Mouse (Mus musculus) bone marrow, adult 2 months (tissue): ENCODE results near the gene Rabep1. TPM values are rescaled to one million over a fixed set of nuclear protein-coding genes. Genes with fewer than 3 reads are reported as not detected.
"Not testable (repeated sequence)": the region's sequence is repeated elsewhere in the genome, so short reads cannot be mapped to it uniquely, and the experiment has no call there.

Experiments used
- H3K27ac ChIP-seq: fragments of 200-500 bp; 2 replicates; pipeline ENCODE4 v1.5.1; 2012; ENCODE audit warnings: low read depth, mild to moderate bottlenecking, control low read depth, inconsistent platforms, low read length; ENCODE audit not compliant: control insufficient read depth, poor library complexity, insufficient read depth
- H3K4me1 ChIP-seq: fragments of 200-500 bp; 2 replicates; pipeline ENCODE4 v1.6.1; 2011; ENCODE audit warnings: low read length; ENCODE audit not compliant: control insufficient read depth, insufficient read depth
- H3K4me3 ChIP-seq: fragments of 200-500 bp; replicated peaks from 2 replicates; pipeline ENCODE3; 2011; ENCODE audit warnings: mild to moderate bottlenecking, low read depth, low read length, control low read depth; ENCODE audit not compliant: control insufficient read depth
- CTCF ChIP-seq: fragments of 200-500 bp; IDR thresholded peaks from 2 replicates; pipeline ENCODE4 v1.5.1; 2011; ENCODE audit warnings: low read length, control low read depth; ENCODE audit not compliant: control insufficient read depth, insufficient read depth
- POLR2A ChIP-seq: fragments of 200-500 bp; IDR thresholded peaks from 2 replicates; pipeline ENCODE4 v1.6.1; 2011; ENCODE audit warnings: low read depth, mild to moderate bottlenecking, control low read depth, low read length, borderline replicate concordance; ENCODE audit not compliant: control insufficient read depth
- WGBS: fragments of 180-500 bp; shearing (Covaris S2); methylation state at CpG from one replicate; pipeline ENCODE4 v1.1.7; 2018; 5-methylcytosine and 5-hydroxymethylcytosine counted together
- polyA plus RNA-seq: library from polyadenylated mRNA; stranded (reverse); fragments of >200 nt; gene quantifications from 2 replicates; pipeline ENCODE4 v1.2.4, GENCODE M21; 2011; ENCODE audit warnings: low replicate concordance; ENCODE audit not compliant: missing spikeins, insufficient read depth, insufficient read length

The Rabep1 gene
- polyA plus RNA-seq, 1 experiment: 28.8 TPM

- H3K4me3 ChIP-seq: no peak overlapping the region
- no peaks in the 10 kb centered on the region for H3K4me1 ChIP-seq
- no peak for TF ChIP-seq POLR2A
- TF ChIP-seq CTCF: no peak
- whole genome bisulfite sequencing: 63% methylated on average over 2 of the region's 2 CpGs
- H3K27ac ChIP-seq: no peak overlapping the region
Observed at GRCm38 (mm10) chr11:70890643-70891042, 46.1 kb downstream of the Rabep1 start.

- no peaks in the 10 kb centered on the region for H3K4me1 ChIP-seq
- no peak overlapping the region for H3K4me3 ChIP-seq
- TF ChIP-seq POLR2A: no peak
- TF ChIP-seq CTCF: no peak
- no peak overlapping the region for H3K27ac ChIP-seq
Observed at GRCm38 (mm10) chr11:70891616-70892015, 47.0 kb downstream of the Rabep1 start.

GRCm38 (mm10) chr11:70897680-70898079, 53.1 kb downstream of the Rabep1 start:
- H3K27ac ChIP-seq: no peak overlapping the region
- 13% methylated on average over 3 of the region's 3 CpGs for WGBS
- TF ChIP-seq POLR2A: no peak
- TF ChIP-seq CTCF: no peak
- no peaks in the 10 kb centered on the region for H3K4me1 ChIP-seq
- H3K4me3 ChIP-seq: no peak overlapping the region

GRCm38 (mm10) chr11:70898182-70898581, 53.6 kb downstream of the Rabep1 start:
- not testable (repeated sequence) for H3K4me1 ChIP-seq, H3K4me3 ChIP-seq, H3K27ac ChIP-seq
- WGBS: 82% methylated on average over 5 of the region's 5 CpGs

- WGBS: 33% methylated on average over 3 of the region's 3 CpGs
- no peaks in the 10 kb centered on the region for H3K4me1 ChIP-seq
- H3K4me3 ChIP-seq: no peak overlapping the region
- no peak overlapping the region for H3K27ac ChIP-seq
- TF ChIP-seq POLR2A: no peak
- TF ChIP-seq CTCF: no peak
Observed at GRCm38 (mm10) chr11:70906681-70907080, 62.1 kb downstream of the Rabep1 start.

DNA sequence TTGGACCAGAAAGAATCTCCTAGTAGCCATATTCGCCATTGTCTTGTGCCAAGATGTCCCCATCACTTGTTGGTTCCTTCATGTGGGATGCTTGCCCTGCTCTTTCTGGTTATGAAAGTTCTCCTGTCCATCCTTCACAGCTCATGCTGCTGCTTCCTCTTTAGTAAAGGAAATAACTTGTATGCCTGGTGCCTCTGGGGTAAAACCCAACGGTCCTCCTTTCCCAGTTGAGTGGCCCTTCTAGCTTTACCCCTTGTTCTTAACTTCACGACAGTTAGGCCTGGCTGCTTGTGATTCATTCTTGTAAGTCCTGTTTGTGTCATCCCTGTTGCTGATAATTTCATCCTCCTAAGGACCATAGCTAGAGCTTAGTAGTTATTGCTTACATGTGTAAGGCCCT, 66.7 kb downstream of the Rabep1 start:
- Histone ChIP-seq H3K27ac (no peak overlapping the region), H3K4me1 (no peaks in the 10 kb centered on the region), H3K4me3 (no peak overlapping the region)
- TF ChIP-seq POLR2A: no peak
- no peak for TF ChIP-seq CTCF
- 37% methylated on average over 3 of the region's 3 CpGs for WGBS

DNA sequence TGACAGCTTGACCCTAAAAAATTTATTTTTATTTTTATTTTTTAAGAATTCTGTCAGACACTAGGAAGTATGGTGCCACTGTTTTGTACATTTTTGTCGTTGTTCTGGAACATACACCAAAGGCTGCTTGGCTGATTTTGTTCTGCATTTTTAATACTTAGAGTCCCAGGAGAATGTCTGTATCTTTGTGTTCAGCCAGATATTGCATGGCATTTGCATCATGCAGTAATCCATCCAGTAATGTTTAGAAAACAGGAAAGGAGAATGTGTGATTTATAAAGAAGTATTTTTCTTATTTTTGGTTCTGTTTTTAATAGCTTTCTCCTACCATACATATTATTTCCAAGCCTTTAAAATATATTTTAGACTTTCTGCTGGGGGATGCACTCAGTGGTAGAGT, 67.3 kb downstream of the Rabep1 start:
- H3K4me1 ChIP-seq: no peaks in the 10 kb centered on the region
- H3K4me3 ChIP-seq: no peak overlapping the region
- WGBS: 78% methylated on average over 1 of the region's 1 CpGs
- no peak overlapping the region for H3K27ac ChIP-seq
- TF ChIP-seq CTCF (no peak), POLR2A (no peak)

DNA sequence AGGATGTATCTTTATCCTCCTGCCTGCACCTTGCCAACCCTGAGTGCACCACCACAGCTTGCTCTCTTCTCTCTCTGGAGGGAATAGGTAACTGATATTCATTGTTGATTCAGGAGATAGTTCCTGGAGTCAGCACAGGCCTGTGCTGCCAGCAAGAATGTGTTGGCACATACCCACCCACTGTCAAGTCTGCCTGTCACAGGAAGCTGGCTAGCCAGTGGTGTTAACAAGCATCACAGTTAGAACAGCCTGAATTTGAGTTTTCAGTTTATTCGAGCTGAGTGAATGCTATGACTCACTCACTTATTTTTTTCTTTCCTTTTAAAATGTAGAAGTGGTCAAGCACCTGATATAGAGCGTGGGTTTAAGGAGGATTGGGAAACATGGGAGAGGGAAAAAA, 73.3 kb downstream of the Rabep1 start:
- no peak for TF ChIP-seq POLR2A
- no peak for TF ChIP-seq CTCF
- WGBS: 29% methylated on average over 2 of the region's 2 CpGs
- Histone ChIP-seq H3K27ac (no peak overlapping the region), H3K4me3 (no peak overlapping the region), H3K4me1 (no peaks in the 10 kb centered on the region; the same call in 1 of the 2 replicates)

DNA sequence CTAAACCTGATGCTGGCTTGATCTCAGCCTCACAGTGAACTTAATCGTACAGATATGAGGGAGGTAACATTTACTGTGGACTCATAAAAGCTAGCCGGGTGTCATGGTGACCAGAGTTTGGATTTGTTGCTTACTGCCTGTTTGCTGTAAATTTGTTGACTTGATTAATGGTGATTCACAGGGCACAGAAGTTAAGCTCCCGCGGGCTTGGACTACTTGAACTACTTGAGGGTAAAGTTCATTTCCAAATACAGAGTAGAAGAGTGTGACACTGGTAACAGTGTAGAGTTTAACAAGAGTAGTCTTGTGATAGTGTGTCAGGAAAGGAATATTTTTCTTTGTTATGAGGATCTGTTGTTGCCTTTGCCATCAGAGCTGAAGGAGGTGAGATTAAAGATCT, 74.9 kb downstream of the Rabep1 start:
- Histone ChIP-seq H3K27ac (no peak overlapping the region), H3K4me3 (no peak overlapping the region), H3K4me1 (no peaks in the 10 kb centered on the region; the same call in 1 of the 2 replicates)
- no peak for TF ChIP-seq POLR2A
- no peak for TF ChIP-seq CTCF
- 90% methylated on average over 4 of the region's 4 CpGs for whole genome bisulfite sequencing
